Mouse (Mus musculus) heart, embryonic 13.5 days (tissue): ENCODE results near the gene Smyd4. TPM values are rescaled to one million over a fixed set of nuclear protein-coding genes. Genes with fewer than 3 reads are reported as not detected.
A peak's percentile ranks its signal among the peaks of the same experiment; 100 is the strongest.
"Not testable (repeated sequence)": the region's sequence is repeated elsewhere in the genome, so short reads cannot be mapped to it uniquely, and the experiment has no call there.

ENCODE experiments used
- ATAC-seq: fragments of 200-750 bp; cut with Nextera tagmentation; 2 replicates; pipeline ENCODE4 v1.8.0; 2017; ENCODE audit warnings: moderate TSS enrichment; ENCODE audit not compliant: insufficient number of reproducible peaks, low FRiP score, low TSS enrichment; ENCODE audit errors: extremely low read depth
- H3K27ac ChIP-seq: fragments of 300-500 bp; sonication (generic); replicated peaks from 2 replicates; pipeline ENCODE4 v1.5.1; 2015; ENCODE audit warnings: moderate library complexity, mild to moderate bottlenecking, inconsistent platforms
- H3K27me3 ChIP-seq: fragments of 300-500 bp; sonication (generic); replicated peaks from 2 replicates; pipeline ENCODE4 v1.6.1; 2015; ENCODE audit warnings: mild to moderate bottlenecking, inconsistent platforms
- H3K36me3 ChIP-seq: fragments of 300-500 bp; sonication (generic); 2 replicates; pipeline ENCODE4 v1.6.1; 2015; ENCODE audit warnings: mild to moderate bottlenecking, inconsistent platforms
- H3K4me1 ChIP-seq: fragments of 300-500 bp; sonication (generic); 2 replicates; pipeline ENCODE4 v1.6.1; 2015; ENCODE audit warnings: inconsistent platforms
- H3K4me2 ChIP-seq: fragments of 300-500 bp; sonication (generic); 2 replicates; pipeline ENCODE4 v1.6.1; 2015; ENCODE audit warnings: inconsistent platforms, mild to moderate bottlenecking, moderate library complexity
- H3K4me3 ChIP-seq: fragments of 300-500 bp; sonication (generic); 2 replicates; pipeline ENCODE4 v1.5.1; 2015; ENCODE audit warnings: moderate library complexity, mild to moderate bottlenecking, inconsistent platforms
- H3K9ac ChIP-seq: fragments of 300-500 bp; sonication (generic); 2 replicates; pipeline ENCODE4 v1.6.1; 2015; ENCODE audit warnings: inconsistent platforms, mild to moderate bottlenecking, moderate library complexity
- H3K9me3 ChIP-seq: fragments of 300-500 bp; sonication (generic); 2 replicates; pipeline ENCODE4 v1.6.1; 2016; ENCODE audit warnings: inconsistent platforms
- WGBS: fragments of 180-500 bp; shearing (Covaris S2); methylation state at CpG from one replicate; pipeline ENCODE4 v1.1.7; 2015; ENCODE audit warnings: mixed read lengths; 5-methylcytosine and 5-hydroxymethylcytosine counted together
- polyA plus RNA-seq: library from polyadenylated mRNA; unstranded; fragments of >200 nt; fragmentation: Nextera tagmentation; extraction: Ambion mirVana; gene quantifications from 2 replicates; pipeline ENCODE4 v1.2.1, GENCODE M21; 2015

Gene Smyd4
- polyA plus RNA-seq, 1 experiment from 2014 or later, result 12.9 TPM

GRCm38 (mm10) chr11:75346556-75347187 is 1.6 kb upstream of the Smyd4 start:
- Histone ChIP-seq H3K9me3 (no peaks in the 10 kb centered on the region), H3K4me1 (peaks cover 53% of the 10 kb centered on the region), H3K9ac (peak overlapping the region; percentile 58), H3K36me3 (peaks cover 4% of the 10 kb centered on the region; the same call in 1 of the 2 replicates), H3K27me3 (no peaks in the 10 kb centered on the region), H3K4me3 (peak overlapping the region; percentile 93), H3K4me2 (peak overlapping the region; percentile 94), H3K27ac (no peak overlapping the region)
- 53% methylated on average over 4 of the region's 4 CpGs for WGBS
- no peak for ATAC-seq

GRCm38 (mm10) chr11:75347188-75347585 is 1.0 kb upstream of the Smyd4 start:
- H3K9ac ChIP-seq, result peak overlapping the region; percentile 96
- H3K4me3 ChIP-seq, result peak overlapping the region; percentile 93
- 46% methylated on average over 10 of the region's 10 CpGs for WGBS
- ATAC-seq, result no peak
- no peaks in the 10 kb centered on the region for H3K27me3 ChIP-seq
- peaks cover 4% of the 10 kb centered on the region; the same call in 1 of the 2 replicates for H3K36me3 ChIP-seq
- peaks cover 53% of the 10 kb centered on the region for H3K4me1 ChIP-seq
- no peak overlapping the region for H3K27ac ChIP-seq
- H3K4me2 ChIP-seq, result peak overlapping the region; percentile 94
- H3K9me3 ChIP-seq, result no peaks in the 10 kb centered on the region

DNA sequence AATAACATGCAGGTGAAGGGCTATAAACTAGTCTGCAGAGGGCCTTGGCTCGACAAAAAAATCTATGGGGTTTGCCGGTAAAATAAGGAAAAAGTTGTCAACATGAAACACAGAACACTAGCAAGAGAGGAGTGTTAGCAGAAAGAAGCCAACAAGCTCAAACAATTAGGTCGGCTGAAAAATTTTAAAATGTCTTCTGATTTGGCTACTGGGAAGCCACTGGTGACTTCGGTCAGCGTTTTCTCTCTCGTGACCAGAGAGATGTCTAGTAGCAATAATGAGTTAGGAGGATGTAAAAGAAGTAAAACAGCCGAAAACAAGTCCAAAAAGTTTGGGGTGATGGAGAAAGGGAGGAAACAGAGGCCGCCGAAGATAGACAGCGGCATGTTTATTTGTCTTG is 637 bp upstream of the Smyd4 start:
- peak overlapping the region; percentile 96 for H3K9ac ChIP-seq
- ATAC-seq, result no peak
- peak overlapping the region; percentile 94 for H3K4me2 ChIP-seq
- H3K36me3 ChIP-seq, result peaks cover 7% of the 10 kb centered on the region
- 2% methylated on average over 10 of the region's 10 CpGs for WGBS
- H3K9me3 ChIP-seq, result no peaks in the 10 kb centered on the region
- H3K27me3 ChIP-seq, result no peaks in the 10 kb centered on the region
- H3K4me3 ChIP-seq, result peak overlapping the region; percentile 93
- peak overlapping the region; percentile 89 for H3K27ac ChIP-seq
- peaks cover 53% of the 10 kb centered on the region for H3K4me1 ChIP-seq

GRCm38 (mm10) chr11:75348890-75349261 is 643 bp downstream of the Smyd4 start:
- H3K27me3 ChIP-seq, result no peaks in the 10 kb centered on the region
- no peak for ATAC-seq
- 43% methylated on average over 10 of the region's 10 CpGs for WGBS
- H3K9me3 ChIP-seq, result no peaks in the 10 kb centered on the region
- H3K4me2 ChIP-seq, result peak overlapping the region; percentile 94
- H3K27ac ChIP-seq, result peak overlapping the region; percentile 89
- peak overlapping the region; percentile 96 for H3K9ac ChIP-seq
- H3K4me3 ChIP-seq, result peak overlapping the region; percentile 93
- peaks cover 20% of the 10 kb centered on the region for H3K36me3 ChIP-seq
- H3K4me1 ChIP-seq, result peaks cover 50% of the 10 kb centered on the region

DNA sequence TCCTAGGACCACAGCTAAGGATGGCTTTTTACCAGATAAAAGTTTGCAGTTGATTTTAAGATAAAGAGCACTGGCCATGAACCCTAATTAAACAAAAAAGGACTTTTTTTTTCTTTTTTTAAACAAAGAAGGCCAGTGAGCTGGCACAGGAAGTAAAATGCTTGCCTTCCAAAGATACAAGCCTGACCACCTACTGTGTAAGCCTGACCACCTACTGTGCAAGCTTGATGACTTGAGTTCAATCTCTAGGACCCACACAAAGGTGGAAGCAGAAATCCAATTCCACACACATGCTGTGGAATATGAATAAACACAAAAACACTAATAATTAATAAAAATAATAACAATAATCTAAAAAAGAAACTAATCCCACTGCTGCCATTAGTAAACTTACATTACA is 3.0 kb downstream of the Smyd4 start:
- H3K36me3 ChIP-seq, result peaks cover 32% of the 10 kb centered on the region
- no peak overlapping the region for H3K4me3 ChIP-seq
- no peak overlapping the region for H3K9ac ChIP-seq
- H3K4me2 ChIP-seq, result no peak overlapping the region
- no peak for ATAC-seq
- no peaks in the 10 kb centered on the region for H3K27me3 ChIP-seq
- no peaks in the 10 kb centered on the region for H3K9me3 ChIP-seq
- H3K4me1 ChIP-seq, result peaks cover 35% of the 10 kb centered on the region
- no peak overlapping the region for H3K27ac ChIP-seq

- WGBS, result 62% methylated on average over 1 of the region's 1 CpGs
- ATAC-seq, result no peak
- no peak overlapping the region for H3K4me3 ChIP-seq
- no peak overlapping the region for H3K4me2 ChIP-seq
- no peak overlapping the region for H3K27ac ChIP-seq
- H3K36me3 ChIP-seq, result peaks cover 37% of the 10 kb centered on the region
- no peaks in the 10 kb centered on the region for H3K9me3 ChIP-seq
- H3K27me3 ChIP-seq, result no peaks in the 10 kb centered on the region
- H3K4me1 ChIP-seq, result peaks cover 4% of the 10 kb centered on the region; the same call in 1 of the 2 replicates
- H3K9ac ChIP-seq, result no peak overlapping the region
These were observed 7.2 kb downstream of the Smyd4 start for GRCm38 (mm10) chr11:75355475-75355874.

DNA sequence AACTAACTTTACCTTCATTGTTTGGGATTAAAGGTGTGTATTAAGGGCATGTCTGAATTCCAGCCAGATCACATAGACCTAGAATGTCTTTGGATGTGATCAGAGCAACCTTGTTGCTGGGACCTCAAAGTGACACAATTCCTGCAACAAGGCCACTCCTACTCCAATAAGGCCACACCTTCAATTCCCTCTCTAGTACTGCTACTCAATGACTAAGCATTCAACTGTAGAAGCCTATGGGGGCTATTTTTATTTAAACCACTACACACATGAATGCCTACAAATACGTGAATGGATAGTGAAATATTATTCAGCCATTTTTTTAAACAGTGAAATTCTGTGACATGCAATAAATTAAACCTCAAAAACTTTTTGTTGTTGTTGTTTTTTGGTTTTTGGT is 28.9 kb downstream of the Smyd4 start:
- no peak overlapping the region for H3K27ac ChIP-seq
- no peaks in the 10 kb centered on the region for H3K9me3 ChIP-seq
- no peak overlapping the region for H3K9ac ChIP-seq
- WGBS, result 82% methylated on average over 1 of the region's 1 CpGs
- no peak overlapping the region for H3K4me2 ChIP-seq
- no peak overlapping the region for H3K4me3 ChIP-seq
- no peaks in the 10 kb centered on the region for H3K27me3 ChIP-seq
- no peak for ATAC-seq
- H3K36me3 ChIP-seq, result no peaks in the 10 kb centered on the region
- no peaks in the 10 kb centered on the region for H3K4me1 ChIP-seq

GRCm38 (mm10) chr11:75378786-75379185 is 30.6 kb downstream of the Smyd4 start:
- not testable (repeated sequence) for H3K4me3 ChIP-seq, H3K27me3 ChIP-seq, H3K4me1 ChIP-seq, H3K9me3 ChIP-seq, ATAC-seq, H3K9ac ChIP-seq, H3K36me3 ChIP-seq, H3K27ac ChIP-seq, H3K4me2 ChIP-seq
- 91% methylated on average over 2 of the region's 2 CpGs for WGBS

DNA sequence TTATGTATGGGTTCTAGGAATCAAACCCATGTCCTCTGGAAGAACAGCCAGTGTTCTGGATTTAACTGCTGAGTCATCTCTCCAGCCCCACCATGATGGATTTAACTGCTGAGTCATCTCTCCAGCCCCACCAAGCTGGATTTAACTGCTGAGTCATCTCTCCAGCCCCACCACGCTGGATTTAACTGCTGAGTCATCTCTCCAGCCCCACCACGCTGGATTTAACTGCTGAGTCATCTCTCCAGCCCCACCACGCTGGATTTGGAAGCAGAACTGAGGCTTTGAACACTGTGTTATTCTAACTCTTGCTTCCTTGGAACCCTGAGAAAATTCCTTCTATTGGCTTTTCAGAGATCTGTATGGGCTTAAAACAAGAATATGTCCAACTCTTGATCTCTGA is 35.3 kb downstream of the Smyd4 start:
- not testable (repeated sequence) for H3K27me3 ChIP-seq, H3K4me2 ChIP-seq, H3K27ac ChIP-seq, H3K9me3 ChIP-seq, ATAC-seq, H3K4me3 ChIP-seq, H3K9ac ChIP-seq, H3K4me1 ChIP-seq
- peaks cover 14% of the 10 kb centered on the region for H3K36me3 ChIP-seq
- 43% methylated on average over 3 of the region's 3 CpGs for WGBS

- Histone ChIP-seq H3K9ac (no peak overlapping the region), H3K4me3 (no peak overlapping the region), H3K36me3 (peaks cover 31% of the 10 kb centered on the region), H3K4me1 (peaks cover 13% of the 10 kb centered on the region), H3K4me2 (no peak overlapping the region), H3K27ac (no peak overlapping the region), H3K27me3 (no peaks in the 10 kb centered on the region), H3K9me3 (no peaks in the 10 kb centered on the region)
- WGBS, result 45% methylated on average over 1 of the region's 1 CpGs
- no peak for ATAC-seq
These were observed 47.4 kb downstream of the Smyd4 start for GRCm38 (mm10) chr11:75395611-75396010.

DNA sequence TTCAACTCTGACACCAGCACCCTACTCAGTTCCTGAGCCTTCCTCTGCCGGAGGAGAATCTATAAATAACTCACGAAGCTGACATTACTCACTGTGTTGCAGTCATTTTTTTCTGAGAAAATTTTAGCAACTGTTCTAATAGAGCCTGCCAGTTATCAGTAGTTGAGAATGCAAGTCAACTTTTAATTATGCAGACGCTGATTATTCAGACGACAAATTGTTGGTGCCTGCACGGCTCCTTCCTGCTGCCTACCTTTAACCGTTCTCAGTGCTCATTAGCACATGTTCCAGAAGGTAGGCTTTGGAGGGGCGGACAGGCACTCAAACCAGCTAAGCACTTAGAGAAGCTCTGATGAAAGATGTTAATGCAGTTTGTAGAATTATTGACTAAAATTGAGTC is 49.2 kb downstream of the Smyd4 start:
- Histone ChIP-seq H3K36me3 (peaks cover 36% of the 10 kb centered on the region), H3K9ac (no peak overlapping the region), H3K27ac (no peak overlapping the region), H3K9me3 (no peaks in the 10 kb centered on the region), H3K4me1 (peaks cover 18% of the 10 kb centered on the region), H3K4me3 (no peak overlapping the region), H3K4me2 (peak overlapping the region; percentile 34), H3K27me3 (no peaks in the 10 kb centered on the region)
- no peak for ATAC-seq
- WGBS, result 34% methylated on average over 7 of the region's 7 CpGs

DNA sequence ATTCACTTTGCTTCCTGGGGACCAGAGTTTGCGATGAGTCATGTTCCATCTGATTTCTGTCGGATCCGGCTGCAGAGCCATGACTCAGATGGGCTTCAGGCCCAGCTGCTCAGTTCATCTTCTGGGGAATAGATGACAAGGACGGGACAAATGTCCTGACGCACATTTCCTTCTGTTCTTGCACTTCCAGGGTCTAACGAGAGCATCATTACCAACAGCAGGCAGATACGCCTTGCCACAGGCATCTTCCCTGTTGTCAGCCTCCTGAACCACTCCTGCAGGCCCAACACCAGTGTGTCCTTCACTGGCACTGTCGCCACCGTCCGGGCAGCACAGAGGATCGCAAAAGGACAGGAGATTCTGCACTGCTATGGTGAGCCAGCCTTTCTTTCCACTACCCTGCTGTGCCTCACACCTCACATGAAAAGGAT is 51.2 kb downstream of the Smyd4 start:
- Histone ChIP-seq H3K36me3 (peaks cover 26% of the 10 kb centered on the region), H3K4me1 (peaks cover 38% of the 10 kb centered on the region), H3K9ac (no peak overlapping the region), H3K27me3 (no peaks in the 10 kb centered on the region), H3K27ac (no peak overlapping the region), H3K9me3 (no peaks in the 10 kb centered on the region), H3K4me3 (no peak overlapping the region), H3K4me2 (no peak overlapping the region)
- WGBS, result 73% methylated on average over 11 of the region's 11 CpGs
- ATAC-seq, result no peak
